Mouse (Mus musculus): ENCODE results near the gene Dydc2.

Gene Dydc2

DNA sequence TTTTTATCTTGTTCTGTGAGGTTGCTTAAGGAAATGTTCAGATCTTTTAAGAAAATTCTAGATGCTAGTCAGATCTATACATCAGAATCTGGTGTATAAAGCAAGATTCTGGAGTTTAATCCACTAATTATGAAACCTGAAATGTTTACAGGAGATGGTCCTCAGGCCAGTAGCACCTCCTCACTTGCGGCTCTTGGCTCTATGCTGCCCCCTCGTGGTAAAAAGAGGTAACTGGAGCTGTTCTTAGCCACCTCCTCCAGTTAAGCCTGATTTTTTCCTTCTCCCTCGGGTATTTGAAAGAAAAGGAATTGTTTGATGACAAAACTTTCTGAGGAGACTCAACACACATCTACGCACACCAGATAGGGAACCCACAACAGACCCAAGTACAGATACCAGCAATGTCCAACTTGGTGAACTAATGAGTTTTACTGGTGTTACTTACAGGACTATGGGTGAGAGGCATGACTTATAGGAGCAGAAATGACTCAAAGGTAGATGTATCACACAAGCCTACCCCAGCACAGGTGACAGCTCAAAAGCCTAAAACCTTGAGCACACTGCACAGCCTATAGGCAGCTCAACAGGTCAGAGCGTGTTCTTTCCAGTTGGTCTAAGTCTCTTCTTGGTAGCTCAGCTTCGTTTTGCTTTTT, 33.7 kb downstream of the Dydc2 start:
- DNase-seq: peak; percentile 66 to 77

GRCm38 (mm10) chr14:41033135-41034110, 35.6 kb downstream of the Dydc2 start:
- peak; percentile 87 to 93 for DNase-seq

GRCm38 (mm10) chr14:41030989-41031513, 38.0 kb downstream of the Dydc2 start:
- DNase-seq: no peak

GRCm38 (mm10) chr14:41029303-41029702, 39.7 kb downstream of the Dydc2 start:
- no peak for DNase-seq

DNA sequence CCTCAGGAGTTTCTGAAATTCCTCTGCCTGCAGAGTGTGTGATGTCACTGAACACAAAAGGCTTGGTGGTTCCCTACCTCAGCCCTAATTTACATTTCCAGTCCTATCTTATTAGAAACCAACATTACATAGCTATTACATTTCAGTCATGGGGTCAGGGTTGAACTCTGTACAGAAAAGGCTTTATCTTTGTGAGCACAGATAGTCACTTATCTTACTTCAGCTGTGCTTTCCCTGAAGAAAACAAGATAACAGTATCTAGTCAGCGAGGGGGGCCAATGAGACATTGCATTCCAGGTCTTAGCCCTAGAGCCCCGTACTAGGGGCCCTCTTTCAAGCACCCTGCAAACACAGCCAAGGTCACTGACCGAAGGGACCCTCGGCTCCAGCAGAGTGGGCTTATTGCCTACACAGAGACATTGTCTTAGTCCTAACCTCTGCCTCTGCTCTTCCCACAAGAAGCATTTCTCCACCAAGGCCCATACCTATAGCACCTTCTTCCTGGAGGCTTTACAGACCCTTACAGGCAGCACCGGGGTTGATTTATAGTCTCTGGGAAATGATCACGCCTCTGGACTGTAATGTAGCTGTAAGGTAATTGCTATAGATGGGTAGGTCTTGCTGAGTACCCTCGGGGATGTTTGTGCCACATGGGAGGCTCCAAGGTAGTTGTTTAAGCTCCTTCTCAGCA, 43.3 kb downstream of the Dydc2 start:
- DNase-seq: no peak

GRCm38 (mm10) chr14:41025087-41025486, 43.9 kb downstream of the Dydc2 start:
- no peak for DNase-seq

GRCm38 (mm10) chr14:41021246-41021645, 47.8 kb downstream of the Dydc2 start:
- no peak for DNase-seq

DNA sequence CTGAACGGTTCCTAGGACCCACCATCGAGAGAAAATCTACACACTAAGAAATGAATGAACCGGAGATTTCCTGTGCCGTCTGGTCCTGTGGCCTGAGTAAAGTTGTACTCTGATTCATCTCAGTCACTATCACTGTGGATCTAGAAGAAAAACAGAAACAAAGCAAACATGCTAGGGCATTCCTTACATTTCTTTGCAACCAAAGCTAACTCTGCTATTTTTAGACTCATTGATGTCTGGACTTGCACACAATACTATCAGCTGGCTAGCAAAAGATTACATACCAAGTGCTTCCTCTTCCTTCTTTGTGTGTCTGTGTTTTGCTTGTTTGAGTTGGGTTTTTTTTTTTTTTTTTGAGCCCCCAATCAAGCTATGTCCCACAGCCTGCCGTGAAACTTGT, 51.5 kb downstream of the Dydc2 start:
- no peak for DNase-seq

- DNase-seq: no peak
Measured at GRCm38 (mm10) chr14:41014701-41015240, 54.2 kb downstream of the Dydc2 start.

- DNase-seq: peak; percentile 93 to 96
Measured at GRCm38 (mm10) chr14:41013630-41014613, 55.1 kb downstream of the Dydc2 start, which contains the start of gene Fam213a. Gene Fam213a, minus strand, starts transcription at chr14:41013788.

DNA sequence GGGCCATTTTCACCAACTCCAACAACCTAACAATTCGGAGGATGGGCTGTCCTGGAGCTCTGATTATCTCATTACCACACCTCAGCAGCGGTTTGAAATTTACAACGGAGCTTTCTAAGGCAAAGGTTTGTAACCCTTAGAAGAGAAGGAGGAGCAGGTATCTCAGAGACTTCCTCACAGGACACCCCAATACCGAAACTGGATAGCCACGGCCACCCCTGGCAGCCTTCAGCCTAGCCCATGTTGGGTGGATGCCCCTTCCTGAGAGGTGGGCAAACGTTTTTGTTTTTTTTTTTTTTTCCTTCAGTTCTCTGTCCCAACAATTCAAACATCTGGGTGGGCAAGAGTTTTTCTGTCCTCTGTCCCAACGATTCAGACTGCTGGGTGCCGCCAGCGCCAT, 55.9 kb downstream of the Dydc2 start:
- no peak for DNase-seq

GRCm38 (mm10) chr14:41011916-41012315, 57.1 kb downstream of the Dydc2 start:
- peak; percentile 61 to 88 for DNase-seq

- DNase-seq: peak; percentile 74 to 90
Measured at GRCm38 (mm10) chr14:41008138-41008537, 60.9 kb downstream of the Dydc2 start.

GRCm38 (mm10) chr14:41007641-41008040, 61.4 kb downstream of the Dydc2 start:
- DNase-seq: no peak

DNA sequence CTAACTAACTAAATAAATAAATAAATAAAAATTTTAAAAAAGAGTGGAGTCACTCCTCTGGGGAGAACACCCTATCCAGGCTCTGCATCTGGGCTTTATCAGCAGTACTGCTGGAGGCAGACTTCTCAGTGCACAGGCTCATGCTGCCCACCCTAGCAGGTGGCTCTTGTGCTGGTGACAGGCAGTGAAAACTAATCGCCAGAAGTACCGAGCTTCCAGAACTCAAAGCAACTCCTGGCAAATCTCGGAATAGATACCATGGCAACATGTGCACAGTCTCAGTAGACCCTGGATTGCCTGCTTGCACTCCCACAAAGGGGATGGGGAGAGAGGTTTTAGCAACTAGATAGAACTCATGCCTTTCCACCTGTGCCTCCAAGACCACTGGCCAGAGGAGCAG, 62.1 kb downstream of the Dydc2 start:
- no peak for DNase-seq

DNA sequence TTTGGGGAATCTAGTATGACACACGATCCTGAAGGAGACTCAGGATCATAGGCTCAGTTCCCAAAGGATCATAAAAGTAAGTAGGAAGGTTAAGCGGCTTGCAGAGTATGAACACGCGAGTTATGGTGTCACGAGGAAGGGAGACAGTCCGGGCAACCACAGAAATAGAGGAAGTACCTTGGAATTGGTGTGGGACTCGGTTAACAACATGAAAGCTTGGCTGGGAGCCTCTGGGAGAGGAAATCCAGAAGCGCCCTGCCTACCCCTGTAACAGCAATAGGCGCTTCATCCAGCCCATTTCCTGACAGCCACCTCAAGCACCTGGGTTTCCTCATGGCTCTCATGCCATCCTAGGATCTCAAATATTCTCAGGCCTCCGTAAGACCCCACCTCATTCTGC, 62.7 kb downstream of the Dydc2 start:
- no peak for DNase-seq

GRCm38 (mm10) chr14:41005716-41006115, 63.3 kb downstream of the Dydc2 start:
- DNase-seq: no peak

DNA sequence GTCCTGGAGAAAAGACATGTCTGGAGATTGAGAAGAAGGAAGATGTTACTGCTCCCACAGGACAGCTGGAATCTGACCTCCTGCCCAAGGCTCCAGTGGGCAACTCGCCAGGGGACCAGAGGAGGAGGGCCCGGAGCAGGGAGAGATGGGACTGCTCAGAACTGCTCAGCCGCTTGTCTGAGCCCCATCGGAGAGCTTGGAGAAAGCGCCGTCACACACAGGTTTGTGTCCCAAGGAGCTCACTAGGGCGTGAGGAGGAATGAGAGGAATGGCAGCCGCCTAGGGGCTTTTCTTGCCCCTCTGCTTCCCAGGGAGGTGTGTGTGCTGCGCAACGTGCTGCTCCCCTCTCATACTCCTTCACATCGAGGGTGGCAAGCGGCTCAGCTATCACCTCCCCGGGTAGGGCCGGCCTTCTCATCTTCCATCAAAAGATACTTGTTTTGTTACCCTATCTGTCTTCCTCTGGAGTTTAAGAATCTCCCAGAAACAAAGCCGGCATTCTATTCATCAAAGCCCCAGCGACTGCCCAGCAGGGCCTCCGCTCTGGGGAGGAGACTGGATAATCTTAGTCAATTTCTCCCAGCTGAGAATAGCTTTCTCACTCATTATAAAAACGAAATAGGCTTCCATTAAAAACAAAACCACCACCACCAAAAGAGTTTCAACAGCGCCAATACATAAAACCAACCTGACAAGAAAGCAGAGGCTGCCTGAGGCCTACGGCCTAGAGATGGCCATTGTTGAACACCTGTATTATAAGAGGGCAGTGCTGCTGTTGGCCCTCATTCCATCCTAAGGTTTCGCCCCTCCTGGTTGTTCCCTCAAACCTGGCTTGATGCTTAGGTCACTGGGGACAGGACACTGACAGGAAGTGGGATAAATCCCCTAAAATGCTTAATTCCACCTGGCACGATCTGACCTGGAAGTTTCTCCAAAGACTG, 64.5 kb downstream of the Dydc2 start:
- DNase-seq: peak; percentile 92 to 94

DNA sequence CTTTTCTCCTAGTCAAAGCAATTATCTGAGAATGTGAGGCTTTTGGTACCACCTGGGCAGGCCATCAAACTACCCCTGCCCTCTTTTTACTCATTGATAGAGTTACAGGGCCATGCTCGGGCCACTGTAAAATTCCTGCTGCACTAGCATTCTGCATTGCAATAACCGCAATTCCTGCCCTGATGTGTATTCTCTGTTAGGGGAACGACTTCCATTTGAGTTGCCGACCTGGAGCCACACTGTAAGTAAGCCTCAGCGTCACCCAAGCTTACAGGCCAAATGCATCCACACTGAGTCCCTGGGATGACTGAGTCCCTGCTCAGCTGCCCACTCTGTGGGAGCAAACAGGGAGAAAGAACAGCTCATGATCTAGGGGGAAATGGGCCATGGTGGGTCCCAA, 67.4 kb downstream of the Dydc2 start:
- DNase-seq: no peak

- no peak for DNase-seq
Measured at GRCm38 (mm10) chr14:41000801-41001200, 68.2 kb downstream of the Dydc2 start.
